Mouse (Mus musculus): ENCODE data around the gene Pdcd7. TPM values are rescaled to one million over a fixed set of nuclear protein-coding genes. Genes with fewer than 3 reads are reported as not detected.

Gene Pdcd7
- total and polyA plus RNA-seq, 3 experiments = 22.8 to 34.5 TPM; not detected in 1

DNA sequence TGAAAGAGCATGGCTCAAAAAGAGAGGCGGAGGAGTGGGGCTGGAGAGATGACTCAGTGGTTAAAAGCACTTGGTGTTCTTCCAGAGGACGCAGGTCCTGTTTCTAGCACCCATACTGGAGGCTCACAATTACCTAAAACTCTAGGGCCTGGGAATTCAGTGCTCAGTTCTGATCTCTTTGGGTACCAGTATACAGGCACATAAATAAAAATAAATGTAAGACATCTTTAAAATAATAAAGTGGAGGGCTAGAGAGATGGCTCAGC is 59.2 kb downstream of the Pdcd7 start:
- TF ChIP-seq ZNF384 (IDR thresholded peaks at IDR 0.05; ENCODE audit: low read depth, low read length) = no peak
- no peak overlapping the region for H3K27ac ChIP-seq (ENCODE audit: control insufficient read depth, low read depth, low read length)

DNA sequence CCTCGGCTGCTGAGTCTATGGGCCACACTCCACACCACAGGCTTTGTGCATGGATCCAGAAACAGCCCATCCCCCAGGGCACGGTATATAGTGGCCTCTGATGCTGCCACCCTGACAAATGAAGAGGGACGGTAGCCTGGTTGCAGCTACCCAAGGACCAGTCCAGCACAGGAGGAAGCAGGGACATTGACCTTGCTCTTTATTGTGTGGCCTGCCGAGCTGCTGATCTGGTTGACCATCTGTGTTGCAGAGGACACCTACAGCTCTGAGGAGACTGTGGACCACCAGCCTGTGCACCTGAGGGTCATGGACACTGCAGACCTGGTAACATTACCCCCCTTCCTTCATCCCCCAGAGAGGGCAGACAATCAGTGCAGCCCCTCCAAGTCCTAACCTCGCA is 61.4 kb downstream of the Pdcd7 start:
- Histone ChIP-seq H3K27me3 (ENCODE audit: control insufficient read depth in 1 of 2, insufficient read depth in 2 of 2, low read length in 2 of 2) (peaks cover 0 to 4% of the 10 kb centered on the region in 2 experiments; a peak in 3 of 4 replicates), H3K79me2 (ENCODE audit: control insufficient read depth, insufficient read depth, low read length, poor library complexity) (no peaks in the 10 kb centered on the region), H3K27ac (ENCODE audit: control insufficient read depth, low read depth, low read length) (no peak overlapping the region), H3K36me3 (ENCODE audit: control insufficient read depth in 1 of 2, insufficient read depth in 2 of 2, low read length in 2 of 2) (peaks cover 0 to 2% of the 10 kb centered on the region in 2 experiments; a peak in 1 of 4 replicates), H3K9ac (ENCODE audit: control insufficient read depth, low read depth, low read length, poor library complexity, severe bottlenecking) (no peak overlapping the region), H3K9me3 (replicated peaks; ENCODE audit: insufficient read depth, low read length) (no peaks in the 10 kb centered on the region), H3K4me3 (ENCODE audit: control insufficient read depth in 1 of 2, insufficient read depth in 1 of 2, low read depth in 2 of 2, low read length in 2 of 2) (no peak overlapping the region), H3K4me1 (ENCODE audit: control insufficient read depth in 1 of 2, insufficient read depth in 2 of 2, low read length in 2 of 2) (peaks cover 0 to 3% of the 10 kb centered on the region in 2 experiments; a peak in 1 of 4 replicates)
- DNase-seq (ENCODE audit: low read depth, low spot score) = no peak
- TF ChIP-seq MAX (IDR thresholded peaks at IDR 0.05; ENCODE audit: low read length) (no peak), CTCF (IDR thresholded peaks at IDR 0.05 in 2 of 3, conservative IDR thresholded peaks at IDR 0.05 in 1 of 3; ENCODE audit: control insufficient read depth in 1 of 3, insufficient read depth in 1 of 3, low read depth in 2 of 3, low read length in 3 of 3, poor library complexity in 1 of 3, severe bottlenecking in 1 of 3) (no peak), ZKSCAN1 (IDR thresholded peaks at IDR 0.05; ENCODE audit: low read depth, low read length) (no peak), HCFC1 (IDR thresholded peaks at IDR 0.05; ENCODE audit: low read depth, low read length) (no peak), ZNF384 (IDR thresholded peaks at IDR 0.05; ENCODE audit: low read depth, low read length) (no peak), E2F4 (IDR thresholded peaks at IDR 0.05; ENCODE audit: borderline replicate concordance, low read depth, low read length) (no peak), KAT2A (conservative IDR thresholded peaks at IDR 0.05; ENCODE audit: low read depth, low read length) (no peak), CHD1 (IDR thresholded peaks at IDR 0.05; ENCODE audit: low read depth, low read length) (no peak), MAFK (IDR thresholded peaks at IDR 0.05; ENCODE audit: borderline replicate concordance, low read depth, low read length) (no peak), JUND (IDR thresholded peaks at IDR 0.05; ENCODE audit: low read depth, low read length) (no peak), NELFE (IDR thresholded peaks at IDR 0.05; ENCODE audit: low read depth, low read length) (no peak), MXI1 (IDR thresholded peaks at IDR 0.05; ENCODE audit: low read depth, low read length) (no peak), MAZ (IDR thresholded peaks at IDR 0.05; ENCODE audit: low read depth, low read length) (no peak)

More for the DNA sequence above, 59.2 kb downstream of the Pdcd7 start:
- Histone ChIP-seq H3K36me3 (ENCODE audit: control insufficient read depth in 1 of 2, insufficient read depth in 2 of 2, low read length in 2 of 2) (peaks cover 0 to 2% of the 10 kb centered on the region in 2 experiments; a peak in 1 of 4 replicates), H3K9me3 (replicated peaks; ENCODE audit: insufficient read depth, low read length) (no peaks in the 10 kb centered on the region), H3K4me1 (ENCODE audit: control insufficient read depth in 1 of 2, insufficient read depth in 2 of 2, low read length in 2 of 2) (peaks cover 0 to 3% of the 10 kb centered on the region in 2 experiments; a peak in 1 of 4 replicates), H3K9ac (ENCODE audit: control insufficient read depth, low read depth, low read length, poor library complexity, severe bottlenecking) (peak overlapping the region; percentile 56), H3K4me3 (ENCODE audit: control insufficient read depth in 1 of 2, insufficient read depth in 1 of 2, low read depth in 2 of 2, low read length in 2 of 2) (no peak overlapping the region; a peak in 1 of 4 replicates), H3K27me3 (ENCODE audit: control insufficient read depth in 1 of 2, insufficient read depth in 2 of 2, low read length in 2 of 2) (no peaks in the 10 kb centered on the region; a peak in 1 of 4 replicates), H3K79me2 (ENCODE audit: control insufficient read depth, insufficient read depth, low read length, poor library complexity) (no peaks in the 10 kb centered on the region)
- no peak for DNase-seq (ENCODE audit: low read depth, low spot score)

DNA sequence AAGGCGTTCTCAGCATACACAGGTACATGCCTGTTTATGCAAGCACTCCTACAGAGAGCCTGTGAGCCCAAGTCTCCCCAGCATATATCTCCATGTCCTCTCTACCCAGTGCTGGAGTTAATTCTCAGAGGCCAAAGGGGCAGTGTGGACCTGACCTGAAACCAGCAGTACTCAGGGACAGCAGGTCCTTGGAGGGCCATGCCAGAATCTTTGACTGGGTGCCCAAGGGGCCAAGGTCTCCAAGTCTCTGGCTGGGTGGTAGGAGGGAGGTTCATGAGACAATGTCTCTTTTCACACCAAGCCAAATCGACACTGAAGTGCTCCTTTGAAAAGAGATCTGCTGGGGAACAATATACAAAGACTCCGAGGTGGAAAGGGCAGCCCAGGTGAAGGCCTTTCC is 62.0 kb downstream of the Pdcd7 start:
- DNase-seq (ENCODE audit: low read depth, low spot score) = no peak
- peaks cover 0 to 2% of the 10 kb centered on the region in 2 experiments; a peak in 1 of 4 replicates for H3K36me3 ChIP-seq (ENCODE audit: control insufficient read depth in 1 of 2, insufficient read depth in 2 of 2, low read length in 2 of 2)
- no peak overlapping the region for H3K27ac ChIP-seq (ENCODE audit: control insufficient read depth, low read depth, low read length)
- H3K79me2 ChIP-seq (ENCODE audit: control insufficient read depth, insufficient read depth, low read length, poor library complexity) = no peaks in the 10 kb centered on the region
- no peak overlapping the region for H3K9ac ChIP-seq (ENCODE audit: control insufficient read depth, low read depth, low read length, poor library complexity, severe bottlenecking)
- peaks cover 0 to 4% of the 10 kb centered on the region in 2 experiments; a peak in 3 of 4 replicates for H3K27me3 ChIP-seq (ENCODE audit: control insufficient read depth in 1 of 2, insufficient read depth in 2 of 2, low read length in 2 of 2)
- no peak overlapping the region for H3K4me3 ChIP-seq (ENCODE audit: control insufficient read depth in 1 of 2, insufficient read depth in 1 of 2, low read depth in 2 of 2, low read length in 2 of 2)
- no peaks in the 10 kb centered on the region for H3K9me3 ChIP-seq (replicated peaks; ENCODE audit: insufficient read depth, low read length)
- H3K4me1 ChIP-seq (ENCODE audit: control insufficient read depth in 1 of 2, insufficient read depth in 2 of 2, low read length in 2 of 2) = peaks cover 0 to 3% of the 10 kb centered on the region in 2 experiments; a peak in 1 of 4 replicates
- TF ChIP-seq MAX (IDR thresholded peaks at IDR 0.05; ENCODE audit: low read length) = no peak
- TF ChIP-seq ZMIZ1 (IDR thresholded peaks at IDR 0.05; ENCODE audit: low read depth, low read length) = no peak
- TF ChIP-seq CTCF (IDR thresholded peaks at IDR 0.05 in 2 of 3, conservative IDR thresholded peaks at IDR 0.05 in 1 of 3; ENCODE audit: control insufficient read depth in 1 of 3, insufficient read depth in 1 of 3, low read depth in 2 of 3, low read length in 3 of 3, poor library complexity in 1 of 3, severe bottlenecking in 1 of 3) = no peak
- no peak for TF ChIP-seq USF2 (IDR thresholded peaks at IDR 0.05; ENCODE audit: borderline replicate concordance in 1 of 2, insufficient read depth in 1 of 2, low read depth in 1 of 2, low read length in 2 of 2)
- TF ChIP-seq ETS1 (IDR thresholded peaks at IDR 0.05; ENCODE audit: low read depth, low read length) = no peak
- TF ChIP-seq TBP (IDR thresholded peaks at IDR 0.05; ENCODE audit: low read depth, low read length) = no peak
- TF ChIP-seq JUND (IDR thresholded peaks at IDR 0.05; ENCODE audit: low read depth, low read length) = no peak
- TF ChIP-seq MYC (IDR thresholded peaks at IDR 0.05; ENCODE audit: low read depth, low read length) = no peak
- no peak for TF ChIP-seq MYB (IDR thresholded peaks at IDR 0.05; ENCODE audit: low read depth, low read length)
- no peak for TF ChIP-seq ZKSCAN1 (IDR thresholded peaks at IDR 0.05; ENCODE audit: low read depth, low read length)
- TF ChIP-seq POLR2AphosphoS2 (IDR thresholded peaks at IDR 0.05; ENCODE audit: low read length) = no peak
- no peak for TF ChIP-seq NRF1 (IDR thresholded peaks at IDR 0.05; ENCODE audit: insufficient read depth, low read depth, low read length, poor library complexity, severe bottlenecking)
- no peak for TF ChIP-seq MAZ (IDR thresholded peaks at IDR 0.05; ENCODE audit: low read depth, low read length)
- no peak for TF ChIP-seq GABPA (IDR thresholded peaks at IDR 0.05; ENCODE audit: low read depth, low read length)
- TF ChIP-seq TAL1 (IDR thresholded peaks at IDR 0.05; ENCODE audit: low read length) = no peak
- no peak for TF ChIP-seq MAFK (IDR thresholded peaks at IDR 0.05; ENCODE audit: borderline replicate concordance, low read depth, low read length)
